Mouse (Mus musculus) mesoderm, embryonic 11.5 days (tissue): ENCODE results near the gene Gm20821.
"Not testable (repeated sequence)": the region's sequence is repeated elsewhere in the genome, so short reads cannot be mapped to it uniquely, and the experiment has no call there.

Experiments used
- DNase-seq: peaks from one replicate; pipeline ENCODE4 v3.0.0-alpha.2; 2012; ENCODE audit warnings: low read depth, low spot score

Gene Gm20821

DNA sequence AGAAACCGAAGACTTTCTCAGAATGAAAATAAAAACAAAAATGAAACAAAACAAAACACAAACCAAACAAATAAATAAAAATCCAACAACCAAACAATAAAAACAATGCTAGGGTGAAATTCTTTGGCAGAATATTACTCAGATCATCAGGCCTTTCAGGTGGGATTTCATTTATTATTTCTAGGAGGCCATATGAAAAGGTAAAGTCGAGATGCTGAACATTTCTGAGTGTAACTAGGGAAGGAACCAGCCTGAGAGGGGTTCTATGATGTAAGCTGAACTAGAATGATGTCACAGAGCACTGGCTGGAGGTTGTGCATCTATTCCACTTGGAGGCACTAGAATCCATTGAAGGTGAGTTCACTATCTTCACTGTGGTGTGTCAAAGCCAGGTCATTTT, at the start of gene Gm20821:
Gene Gm20821 (plus strand): TSS at position 301 of the 400 bp plus-strand sequence.
- DNase-seq, result not testable (repeated sequence)
